Mouse (Mus musculus): ENCODE data around the gene 4930402H24Rik.

Gene 4930402H24Rik

DNA sequence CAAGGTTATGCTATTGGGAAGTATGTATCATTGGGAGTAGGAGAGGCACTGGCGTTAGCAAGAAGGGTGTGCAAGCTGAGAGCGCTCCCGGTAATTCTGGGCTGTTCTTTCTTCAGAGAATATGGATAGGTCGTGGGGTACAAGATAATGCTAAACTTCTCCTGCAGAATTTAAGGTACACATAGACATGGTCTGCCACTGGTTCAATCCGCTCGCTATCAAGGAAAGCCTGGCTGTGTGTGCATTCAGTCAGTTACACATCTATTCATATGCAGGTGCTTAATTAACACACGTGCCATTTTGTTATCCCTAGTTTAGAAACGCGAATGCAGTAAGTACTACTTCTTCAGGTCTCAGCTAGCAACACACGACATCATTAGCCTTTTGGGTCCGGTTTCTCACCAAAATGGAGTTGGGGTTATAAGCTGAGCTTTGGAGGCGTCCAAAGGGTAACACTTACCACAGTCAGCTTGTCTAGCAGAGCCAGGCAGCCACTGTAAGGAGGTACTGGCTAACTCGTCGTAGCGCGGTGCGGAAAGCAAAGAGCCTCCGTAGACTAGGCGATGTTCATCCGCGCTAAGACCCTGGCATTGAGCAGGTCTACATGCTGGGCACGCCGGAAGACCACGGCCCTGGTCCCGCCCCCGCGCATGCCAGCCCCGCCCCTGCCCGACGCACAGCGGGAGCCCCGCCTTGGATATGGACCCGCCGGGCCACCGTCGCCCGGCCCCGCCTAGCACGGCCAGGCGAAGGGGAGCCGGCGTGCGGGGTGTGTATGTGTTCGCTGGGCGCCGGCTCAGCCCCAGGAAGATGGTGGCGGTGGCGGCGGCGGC is at the start of gene 4930402H24Rik, which contains the start of gene Atrn:
4930402H24Rik (minus strand) TSS at position 656 of the 833 bp plus-strand sequence.
Atrn (plus strand) TSS at position 745 of the 833 bp plus-strand sequence.
- DNase-seq (ENCODE audit: low read depth, low spot score): peak; percentile 85

GRCm38 (mm10) chr2:130950548-130950947 is 44.3 kb upstream of the 4930402H24Rik start:
- peak; percentile 65 for DNase-seq (ENCODE audit: low read depth, low spot score)

- DNase-seq (ENCODE audit: low read depth, low spot score): no peak
These were observed 43.6 kb upstream of the 4930402H24Rik start for GRCm38 (mm10) chr2:130949781-130950180.

GRCm38 (mm10) chr2:130932865-130933264 is 26.7 kb upstream of the 4930402H24Rik start:
- no peak for DNase-seq (ENCODE audit: low read depth, low spot score)

DNA sequence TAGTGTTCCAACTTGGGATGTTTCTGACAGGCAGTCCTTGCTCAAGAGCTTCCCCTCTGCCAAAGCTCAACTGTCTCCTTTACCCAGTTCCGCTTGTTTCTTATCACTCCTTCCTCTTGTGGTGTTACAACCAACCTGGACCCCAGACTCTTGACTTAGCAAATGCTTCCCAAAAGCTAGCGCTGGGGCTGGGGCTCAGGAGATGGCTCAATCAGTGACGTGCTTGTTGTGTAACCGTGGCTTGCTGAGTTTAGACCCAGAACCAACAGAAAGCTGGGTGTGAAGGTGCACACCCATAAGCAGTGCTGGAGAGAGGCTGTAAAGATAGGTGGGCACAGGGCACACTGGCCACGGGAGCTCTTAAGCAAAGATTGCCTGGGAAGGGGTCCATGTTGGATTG is 23.8 kb upstream of the 4930402H24Rik start:
- DNase-seq (ENCODE audit: low read depth, low spot score): no peak

- no peak for DNase-seq (ENCODE audit: low read depth, low spot score)
These were observed 22.3 kb upstream of the 4930402H24Rik start for GRCm38 (mm10) chr2:130928530-130928929.

GRCm38 (mm10) chr2:130928031-130928430 is 21.8 kb upstream of the 4930402H24Rik start:
- DNase-seq (ENCODE audit: low read depth, low spot score): no peak

DNA sequence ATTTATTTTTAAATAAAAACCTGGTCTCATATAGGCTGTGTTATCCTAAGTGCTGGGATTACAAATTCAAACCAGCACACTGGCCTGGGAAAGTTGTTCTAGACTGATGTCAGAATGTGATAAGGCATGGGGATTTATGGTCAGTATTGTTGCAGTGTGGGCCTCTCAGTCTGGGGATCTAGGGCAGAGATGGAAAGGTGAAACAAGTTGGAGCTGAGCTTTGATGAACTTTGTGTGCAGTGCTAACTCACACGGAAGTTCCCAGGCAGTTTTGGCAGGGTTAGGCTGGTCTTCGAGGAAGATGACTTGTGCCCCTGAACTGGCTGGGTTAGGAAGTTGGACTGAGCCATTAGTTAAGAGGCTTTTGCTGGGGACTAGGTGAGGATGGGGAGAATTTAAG is 18.7 kb upstream of the 4930402H24Rik start:
- no peak for DNase-seq (ENCODE audit: low read depth, low spot score)

DNA sequence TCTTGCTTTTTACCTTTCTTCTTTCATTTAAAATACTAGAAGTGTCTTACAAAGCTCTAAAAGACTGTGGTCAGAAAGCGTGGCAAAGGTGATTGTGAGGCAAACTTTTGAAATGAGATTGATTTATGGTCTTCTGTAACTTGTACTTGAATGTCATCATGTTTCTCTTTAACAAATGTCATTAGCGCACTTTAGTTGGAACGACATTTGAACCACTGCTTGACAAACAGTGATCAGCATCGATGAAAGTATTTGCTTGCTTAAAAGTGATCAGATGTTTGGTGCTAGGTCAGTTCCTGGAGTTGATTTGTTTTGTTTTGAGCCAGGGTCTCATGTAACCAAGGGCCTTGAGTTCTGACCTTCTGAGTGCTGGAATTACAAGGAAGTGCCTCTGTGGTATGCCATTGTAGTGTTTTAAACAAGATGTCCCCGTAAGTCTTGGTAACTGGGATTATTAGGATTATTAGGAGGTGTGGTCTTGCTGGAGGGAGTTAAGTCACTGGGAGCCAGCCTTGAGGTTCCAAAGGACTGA is 12.9 kb upstream of the 4930402H24Rik start:
- no peak for DNase-seq (ENCODE audit: low read depth, low spot score)

GRCm38 (mm10) chr2:130917686-130918085 is 11.5 kb upstream of the 4930402H24Rik start:
- DNase-seq (ENCODE audit: low read depth, low spot score): no peak

DNA sequence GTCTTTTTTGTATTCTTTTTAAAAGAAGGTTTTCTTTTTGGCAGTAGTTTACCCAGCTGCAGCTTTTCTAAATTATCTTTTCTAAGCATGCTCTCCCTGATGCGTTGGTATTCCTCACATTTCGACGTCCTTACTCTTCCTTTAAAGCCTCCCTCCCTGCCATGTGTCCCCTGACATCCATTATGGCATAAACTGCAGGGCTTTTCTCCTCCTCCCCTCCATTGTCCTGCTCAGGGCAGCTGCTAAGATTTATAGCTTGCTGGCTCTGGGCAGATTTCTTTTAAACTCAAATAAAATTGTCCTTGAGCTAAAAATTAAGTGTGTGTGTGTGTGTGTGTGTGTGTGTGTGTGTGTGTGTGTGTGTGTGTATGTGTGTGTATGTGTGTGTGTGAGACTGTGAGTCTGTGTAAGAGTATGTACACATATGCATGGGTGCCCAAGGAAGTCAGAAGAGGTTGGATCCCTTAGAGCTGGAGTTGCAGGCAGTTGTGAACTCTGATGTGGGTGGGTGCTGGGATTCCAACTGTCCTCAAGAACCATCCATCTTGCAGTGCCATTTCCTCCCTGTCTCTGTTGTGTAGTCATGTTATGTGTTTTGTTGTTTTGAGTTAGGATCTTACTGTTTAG is 10.4 kb upstream of the 4930402H24Rik start:
- no peak for DNase-seq (ENCODE audit: low read depth, low spot score)

DNA sequence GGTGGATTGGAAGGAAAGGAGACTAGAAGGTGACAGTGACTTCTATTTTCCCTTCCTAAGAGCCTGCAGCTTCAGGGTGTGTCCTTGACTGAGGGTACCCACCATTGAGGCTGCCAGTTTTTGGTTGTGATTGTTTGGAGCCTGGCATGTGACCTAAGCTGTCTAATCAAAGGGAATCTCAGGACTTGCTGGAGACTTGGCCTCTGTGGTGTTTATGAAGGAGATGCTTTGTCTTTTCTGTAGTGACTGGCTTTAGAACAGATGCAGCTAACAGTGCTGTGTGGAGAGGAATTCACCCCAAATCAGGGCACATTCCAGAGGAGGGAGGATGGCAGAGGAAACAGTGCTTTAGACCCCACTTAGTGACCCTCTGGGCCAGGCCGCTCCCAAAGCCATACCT is 8.7 kb upstream of the 4930402H24Rik start:
- DNase-seq (ENCODE audit: low read depth, low spot score): no peak

- no peak for DNase-seq (ENCODE audit: low read depth, low spot score)
These were observed 5.5 kb upstream of the 4930402H24Rik start for GRCm38 (mm10) chr2:130911691-130912090.

GRCm38 (mm10) chr2:130906584-130907315 is 544 bp upstream of the 4930402H24Rik start:
- DNase-seq (ENCODE audit: low read depth, low spot score): no peak

DNA sequence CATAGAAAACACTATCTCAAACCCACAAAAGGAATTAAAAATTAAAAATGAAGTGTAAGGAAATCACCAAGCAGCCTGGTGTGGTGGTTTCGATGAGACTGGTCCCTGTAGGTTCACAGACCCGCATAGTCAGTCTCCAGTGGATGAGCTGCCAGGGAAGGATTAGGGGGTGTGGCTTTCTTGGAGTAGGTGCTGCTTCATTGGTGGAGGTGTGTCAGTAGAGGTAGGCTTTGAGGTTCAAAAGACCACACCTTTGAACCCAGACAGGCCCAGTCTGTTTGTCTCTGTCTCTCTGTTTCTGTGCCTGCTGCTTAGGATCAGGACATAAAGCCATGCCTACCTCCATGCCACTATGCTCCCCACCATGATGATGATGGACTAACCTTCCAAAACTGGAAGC is 7.4 kb downstream of the 4930402H24Rik start:
- DNase-seq (ENCODE audit: low read depth, low spot score): no peak

- no peak for DNase-seq (ENCODE audit: low read depth, low spot score)
These were observed 8.3 kb downstream of the 4930402H24Rik start for GRCm38 (mm10) chr2:130897856-130898255.

GRCm38 (mm10) chr2:130896944-130897343 is 9.3 kb downstream of the 4930402H24Rik start:
- DNase-seq (ENCODE audit: low read depth, low spot score): no peak

DNA sequence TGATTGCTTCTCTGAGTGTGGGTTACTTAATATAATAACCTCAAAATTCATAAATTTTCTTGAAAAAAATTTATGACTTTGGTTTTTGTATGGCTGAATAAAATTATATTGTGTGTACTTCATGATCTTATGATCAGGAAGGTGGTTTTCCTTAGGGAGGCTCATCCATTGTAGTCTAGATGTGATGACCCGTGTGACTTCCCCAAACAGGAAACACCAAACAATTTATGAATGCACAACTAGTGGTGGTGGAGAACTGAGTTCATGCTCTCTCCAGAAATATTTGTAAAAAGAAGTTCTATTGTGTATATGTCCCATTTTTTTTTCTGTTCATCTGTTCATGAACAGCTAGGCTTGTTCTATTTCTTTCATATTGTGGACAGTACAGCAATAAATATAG is 18.8 kb downstream of the 4930402H24Rik start:
- no peak for DNase-seq (ENCODE audit: low read depth, low spot score)

GRCm38 (mm10) chr2:130886983-130887382 is 19.2 kb downstream of the 4930402H24Rik start:
- no peak for DNase-seq (ENCODE audit: low read depth, low spot score)

DNA sequence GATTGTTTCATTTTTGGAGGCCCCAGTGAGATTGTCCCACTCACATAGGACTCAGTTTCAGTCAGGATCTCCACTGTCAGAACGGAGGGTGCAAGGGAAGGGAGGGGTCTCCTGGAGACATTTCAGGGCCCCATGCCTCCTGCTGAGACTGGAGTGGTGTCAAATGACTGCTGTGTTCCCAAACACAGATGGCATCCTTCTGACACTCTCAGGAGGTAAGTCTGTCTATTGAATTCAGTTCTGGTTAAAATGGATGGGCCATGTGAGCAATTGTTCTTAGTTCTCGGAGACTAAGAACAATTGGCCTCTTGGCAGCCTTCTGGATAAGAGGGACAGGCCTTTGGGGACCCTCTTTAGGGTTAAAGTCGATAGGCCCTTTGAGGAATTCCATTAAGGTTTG is 28.8 kb downstream of the 4930402H24Rik start:
- DNase-seq (ENCODE audit: low read depth, low spot score): no peak

- no peak for DNase-seq (ENCODE audit: low read depth, low spot score)
These were observed 35.3 kb downstream of the 4930402H24Rik start for GRCm38 (mm10) chr2:130870916-130871315.

DNA sequence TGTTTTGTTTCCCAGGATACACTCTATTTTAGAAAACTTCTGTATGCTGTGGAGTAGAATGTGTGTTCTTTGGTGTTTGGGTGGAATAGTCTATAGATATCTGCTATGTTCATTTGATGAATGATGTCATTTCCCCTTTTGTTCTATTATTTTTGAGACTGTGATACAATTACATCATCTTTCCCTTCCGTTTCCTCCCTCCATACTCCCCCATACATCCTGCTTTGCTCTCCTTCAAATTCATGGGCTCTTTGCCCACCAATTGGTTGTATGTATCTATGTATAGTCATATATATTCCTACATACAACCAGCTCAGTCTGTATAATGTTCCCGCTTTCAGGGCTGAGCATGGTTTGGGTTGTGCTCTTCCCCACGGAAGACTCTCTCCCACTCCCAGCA is 44.1 kb downstream of the 4930402H24Rik start:
- DNase-seq (ENCODE audit: low read depth, low spot score): no peak

Data from embryo, embryonic 11.5 days (tissue).